Mouse (Mus musculus) MEL (cell line): Measurements from ENCODE around the gene Rab11a. TPM values are rescaled to one million over a fixed set of nuclear protein-coding genes. Genes with fewer than 3 reads are reported as not detected.

Source experiments
- DNase-seq: peaks from one replicate; pipeline ENCODE4 v3.0.0; 2011; ENCODE audit warnings: low read depth, low spot score
- H3K27ac ChIP-seq: 2 replicates; pipeline ENCODE4 v1.5.1; 2012; ENCODE audit warnings: low read depth, mild to moderate bottlenecking, control low read depth, low read length, moderate library complexity; ENCODE audit not compliant: control insufficient read depth
- H3K27me3 ChIP-seq, 2 experiments: fragments of 150-350 bp in 1 of 2; sonication (generic) in 1 of 2; 2 replicates each; pipeline ENCODE4 v1.6.1; 2012; ENCODE audit warnings: low read length in 2 of 2, mild to moderate bottlenecking in 2 of 2, improper control_type of control experiment in 1 of 2, moderate library complexity in 1 of 2; ENCODE audit not compliant: insufficient read depth in 2 of 2, control insufficient read depth in 1 of 2
- H3K36me3 ChIP-seq, 2 experiments: 2 replicates each; pipeline ENCODE4 v1.6.1; 2012 to 2014; ENCODE audit warnings: low read length in 2 of 2, improper control_type of control experiment in 1 of 2, inconsistent platforms in 1 of 2, mild to moderate bottlenecking in 1 of 2; ENCODE audit not compliant: insufficient read depth in 2 of 2, control insufficient read depth in 1 of 2
- H3K4me1 ChIP-seq, 2 experiments: fragments of 150-350 bp in 1 of 2; sonication (generic) in 1 of 2; 2 replicates each; pipeline ENCODE4 v1.6.1; 2012; ENCODE audit warnings: low read length in 2 of 2, improper control_type of control experiment in 1 of 2, mild to moderate bottlenecking in 1 of 2; ENCODE audit not compliant: insufficient read depth in 2 of 2, control insufficient read depth in 1 of 2
- H3K4me3 ChIP-seq, 2 experiments: fragments of 150-350 bp in 1 of 2; sonication (generic) in 1 of 2; 2 replicates each; pipeline ENCODE4 v1.5.1; 2012; ENCODE audit warnings: low read depth in 2 of 2, low read length in 2 of 2, mild to moderate bottlenecking in 2 of 2, moderate library complexity in 2 of 2, control low read depth in 1 of 2, improper control_type of control experiment in 1 of 2; ENCODE audit not compliant: control insufficient read depth in 1 of 2, insufficient read depth in 1 of 2
- H3K79me2 ChIP-seq: 2 replicates; pipeline ENCODE4 v1.6.1; 2012; ENCODE audit warnings: mild to moderate bottlenecking, low read length, moderate library complexity; ENCODE audit not compliant: control insufficient read depth, poor library complexity, insufficient read depth
- H3K9ac ChIP-seq: 2 replicates; pipeline ENCODE4 v1.6.1; 2012; ENCODE audit warnings: low read depth, mild to moderate bottlenecking, control low read depth, low read length, moderate library complexity; ENCODE audit not compliant: control insufficient read depth, poor library complexity, severe bottlenecking
- H3K9me3 ChIP-seq: fragments of 150-350 bp; sonication (generic); replicated peaks from 2 replicates; pipeline ENCODE4 v1.6.1; 2012; ENCODE audit warnings: mild to moderate bottlenecking, low read length, improper control_type of control experiment, moderate library complexity; ENCODE audit not compliant: insufficient read depth
- CHD2 ChIP-seq: IDR thresholded peaks from 2 replicates; pipeline ENCODE4 v1.6.1; 2011; ENCODE audit warnings: low read length, improper control_type of control experiment
- CTCF ChIP-seq, 3 experiments: IDR thresholded peaks in 2 of 3; conservative IDR thresholded peaks in 1 of 3; 2 replicates each; pipeline ENCODE4 v1.5.1; 2011 to 2012; ENCODE audit warnings: low read length in 3 of 3, low read depth in 2 of 3, mild to moderate bottlenecking in 2 of 3, improper control_type of control experiment in 1 of 3, inconsistent platforms in 1 of 3, mixed read lengths in 1 of 3, moderate library complexity in 1 of 3; ENCODE audit not compliant: control insufficient read depth in 1 of 3, insufficient read depth in 1 of 3, poor library complexity in 1 of 3, severe bottlenecking in 1 of 3
- E2F4 ChIP-seq: IDR thresholded peaks from 2 replicates; pipeline ENCODE4 v1.6.1; 2011; ENCODE audit warnings: low read depth, low read length, improper control_type of control experiment, borderline replicate concordance
- ELF1 ChIP-seq: IDR thresholded peaks from 2 replicates; pipeline ENCODE4 v1.6.1; 2014; ENCODE audit warnings: low read depth, mild to moderate bottlenecking, inconsistent platforms, low read length, improper control_type of control experiment, moderate library complexity
- EP300 ChIP-seq, 2 experiments: IDR thresholded peaks; 2 replicates each; pipeline ENCODE4 v1.6.1; 2011; ENCODE audit warnings: improper control_type of control experiment in 2 of 2, low read length in 2 of 2, low read depth in 1 of 2, mild to moderate bottlenecking in 1 of 2
- ETS1 ChIP-seq: IDR thresholded peaks from 2 replicates; pipeline ENCODE4 v1.6.1; 2012; ENCODE audit warnings: low read depth, mild to moderate bottlenecking, inconsistent platforms, low read length, improper control_type of control experiment, moderate library complexity
- GABPA ChIP-seq: IDR thresholded peaks from 2 replicates; pipeline ENCODE4 v1.6.1; 2012; ENCODE audit warnings: low read depth, mild to moderate bottlenecking, inconsistent platforms, low read length, improper control_type of control experiment, moderate library complexity
- HCFC1 ChIP-seq: IDR thresholded peaks from 2 replicates; pipeline ENCODE4 v1.6.1; 2012; ENCODE audit warnings: low read depth, mild to moderate bottlenecking, inconsistent platforms, low read length, improper control_type of control experiment, moderate library complexity
- JUND ChIP-seq: IDR thresholded peaks from 2 replicates; pipeline ENCODE4 v1.6.1; 2011; ENCODE audit warnings: low read depth, mild to moderate bottlenecking, improper control_type of control experiment, low read length
- KAT2A ChIP-seq: conservative IDR thresholded peaks from 2 replicates; pipeline ENCODE4 v1.6.1; 2012; ENCODE audit warnings: low read depth, low read length, improper control_type of control experiment, inconsistent platforms
- MAFK ChIP-seq: IDR thresholded peaks from 2 replicates; pipeline ENCODE4 v1.6.1; 2011; ENCODE audit warnings: low read depth, mild to moderate bottlenecking, low read length, improper control_type of control experiment, borderline replicate concordance
- MAX ChIP-seq: IDR thresholded peaks from 2 replicates; pipeline ENCODE4 v1.6.1; 2011; ENCODE audit warnings: low read length, improper control_type of control experiment
- MAZ ChIP-seq: IDR thresholded peaks from 2 replicates; pipeline ENCODE4 v1.6.1; 2012; ENCODE audit warnings: low read depth, mild to moderate bottlenecking, inconsistent platforms, low read length, improper control_type of control experiment
- MXI1 ChIP-seq: IDR thresholded peaks from 2 replicates; pipeline ENCODE4 v1.6.1; 2011; ENCODE audit warnings: mild to moderate bottlenecking, low read depth, low read length, improper control_type of control experiment
- POLR2AphosphoS2 ChIP-seq: IDR thresholded peaks from 2 replicates; pipeline ENCODE4 v1.6.1; 2011; ENCODE audit warnings: low read length, improper control_type of control experiment
- RAD21 ChIP-seq: IDR thresholded peaks from 2 replicates; pipeline ENCODE4 v1.6.1; 2011; ENCODE audit warnings: mild to moderate bottlenecking, low read depth, low read length, improper control_type of control experiment
- SIN3A ChIP-seq: IDR thresholded peaks from 2 replicates; pipeline ENCODE4 v1.6.1; 2012; ENCODE audit warnings: low read length, improper control_type of control experiment, inconsistent platforms
- TBP ChIP-seq: IDR thresholded peaks from 2 replicates; pipeline ENCODE4 v1.8.0; 2011; ENCODE audit warnings: low read depth, low read length, improper control_type of control experiment
- TCF12 ChIP-seq: IDR thresholded peaks from 2 replicates; pipeline ENCODE4 v1.6.1; 2014; ENCODE audit warnings: low read depth, mild to moderate bottlenecking, inconsistent platforms, low read length, improper control_type of control experiment, moderate library complexity
- USF2 ChIP-seq, 2 experiments: IDR thresholded peaks; 2 replicates each; pipeline ENCODE4 v1.6.1; 2011 to 2012; ENCODE audit warnings: improper control_type of control experiment in 2 of 2, low read length in 2 of 2, borderline replicate concordance in 1 of 2, inconsistent platforms in 1 of 2, low read depth in 1 of 2, mild to moderate bottlenecking in 1 of 2; ENCODE audit not compliant: insufficient read depth in 1 of 2
- ZC3H11A ChIP-seq: IDR thresholded peaks from 2 replicates; pipeline ENCODE4 v1.6.1; 2012; ENCODE audit warnings: low read depth, mild to moderate bottlenecking, inconsistent platforms, low read length, improper control_type of control experiment
- ZNF384 ChIP-seq: IDR thresholded peaks from 2 replicates; pipeline ENCODE4 v1.6.1; 2012; ENCODE audit warnings: low read depth, mild to moderate bottlenecking, inconsistent platforms, low read length, improper control_type of control experiment
- polyA plus RNA-seq, 2 experiments: library from polyadenylated mRNA; stranded (reverse) in 1 of 2; unstranded in 1 of 2; fragments of >175 nt in 1 of 2; fragments of >200 nt in 1 of 2; gene quantifications; 2 replicates each; pipeline versions ENCODE4 v1.2.1 to v1.2.4; 2012; ENCODE audit warnings: low replicate concordance in 2 of 2, low read depth in 1 of 2; ENCODE audit not compliant: insufficient read length in 2 of 2, insufficient read depth in 1 of 2, missing spikeins in 1 of 2
- total RNA-seq: library from RNA; depleted of rRNA; stranded (reverse); fragments of 300-350 nt; gene quantifications from 2 replicates; pipeline ENCODE4 v1.2.3, GENCODE M21; 2012

The Rab11a gene
- total and polyA plus RNA-seq, 3 experiments = 93.7 to 212 TPM; not detected in 1

- TF ChIP-seq CHD2 = no peak
- peak; percentile 50; the same call in 1 of the 2 replicates for TF ChIP-seq MAFK
- no peak for TF ChIP-seq KAT2A
- no peak for TF ChIP-seq HCFC1
- H3K4me3 ChIP-seq = no peak overlapping the region
- peaks cover 0 to 3% of the 10 kb centered on the region in 2 experiments; a peak in 2 of 4 replicates for H3K4me1 ChIP-seq
- H3K27ac ChIP-seq = no peak overlapping the region
- no peaks in the 10 kb centered on the region for H3K9me3 ChIP-seq
- DNase-seq = no peak
- peaks cover 0 to 3% of the 10 kb centered on the region in 2 experiments; a peak in 2 of 4 replicates for H3K36me3 ChIP-seq
- H3K27me3 ChIP-seq = no peaks in the 10 kb centered on the region
- H3K79me2 ChIP-seq = no peaks in the 10 kb centered on the region
- H3K9ac ChIP-seq = no peak overlapping the region
These were observed 15.0 kb upstream of the Rab11a start for GRCm38 (mm10) chr9:64752575-64752974.

GRCm38 (mm10) chr9:64749314-64749713, 11.8 kb upstream of the Rab11a start:
- no peak overlapping the region for H3K27ac ChIP-seq
- no peak overlapping the region for H3K9ac ChIP-seq
- no peaks in the 10 kb centered on the region for H3K27me3 ChIP-seq
- H3K4me3 ChIP-seq = no peak overlapping the region
- peak; percentile 55 for DNase-seq
- peaks cover 0 to 3% of the 10 kb centered on the region in 2 experiments; a peak in 2 of 4 replicates for H3K36me3 ChIP-seq
- TF ChIP-seq EP300 (IDR thresholded peaks at IDR 0.05; ENCODE audit: low read depth in 1 of 2, low read length in 2 of 2) (0 out of 4 replicates have a peak, but pooled peaks of 1 of the 2 experiments have one; percentile 9), ETS1 (peak; percentile 33; the same call in 1 of the 2 replicates), ZNF384 (peak; percentile 95), SIN3A (peak; percentile 29; the same call in 1 of the 2 replicates), TBP (no peak)
- no peaks in the 10 kb centered on the region for H3K9me3 ChIP-seq
- no peaks in the 10 kb centered on the region for H3K79me2 ChIP-seq
- peaks cover 0 to 3% of the 10 kb centered on the region in 2 experiments; a peak in 2 of 4 replicates for H3K4me1 ChIP-seq

GRCm38 (mm10) chr9:64747735-64748134, 10.2 kb upstream of the Rab11a start:
- no peak overlapping the region for H3K27ac ChIP-seq
- H3K79me2 ChIP-seq = no peaks in the 10 kb centered on the region
- H3K4me1 ChIP-seq = peaks cover 0 to 3% of the 10 kb centered on the region in 2 experiments; a peak in 2 of 4 replicates
- H3K4me3 ChIP-seq = no peak overlapping the region
- no peaks in the 10 kb centered on the region for H3K9me3 ChIP-seq
- DNase-seq = no peak
- peaks cover 0 to 3% of the 10 kb centered on the region in 2 experiments; a peak in 2 of 4 replicates for H3K36me3 ChIP-seq
- TF ChIP-seq RAD21 (no peak), GABPA (no peak), POLR2AphosphoS2 (no peak), ZC3H11A (no peak), USF2 (IDR thresholded peaks at IDR 0.05; ENCODE audit: borderline replicate concordance in 1 of 2, insufficient read depth in 1 of 2, low read depth in 1 of 2, low read length in 2 of 2) (no peak), ELF1 (no peak), MAFK (no peak), MAZ (no peak), TCF12 (no peak), MAX (no peak), MXI1 (no peak), CTCF (IDR thresholded peaks at IDR 0.05 in 2 of 3, conservative IDR thresholded peaks at IDR 0.05 in 1 of 3; ENCODE audit: control insufficient read depth in 1 of 3, insufficient read depth in 1 of 3, low read depth in 2 of 3, low read length in 3 of 3, poor library complexity in 1 of 3, severe bottlenecking in 1 of 3) (no peak), TBP (no peak), E2F4 (no peak), JUND (no peak), HCFC1 (no peak)
- no peaks in the 10 kb centered on the region for H3K27me3 ChIP-seq
- no peak overlapping the region for H3K9ac ChIP-seq
